Mouse (Mus musculus): ENCODE results near the gene Hs1bp3.

DNA sequence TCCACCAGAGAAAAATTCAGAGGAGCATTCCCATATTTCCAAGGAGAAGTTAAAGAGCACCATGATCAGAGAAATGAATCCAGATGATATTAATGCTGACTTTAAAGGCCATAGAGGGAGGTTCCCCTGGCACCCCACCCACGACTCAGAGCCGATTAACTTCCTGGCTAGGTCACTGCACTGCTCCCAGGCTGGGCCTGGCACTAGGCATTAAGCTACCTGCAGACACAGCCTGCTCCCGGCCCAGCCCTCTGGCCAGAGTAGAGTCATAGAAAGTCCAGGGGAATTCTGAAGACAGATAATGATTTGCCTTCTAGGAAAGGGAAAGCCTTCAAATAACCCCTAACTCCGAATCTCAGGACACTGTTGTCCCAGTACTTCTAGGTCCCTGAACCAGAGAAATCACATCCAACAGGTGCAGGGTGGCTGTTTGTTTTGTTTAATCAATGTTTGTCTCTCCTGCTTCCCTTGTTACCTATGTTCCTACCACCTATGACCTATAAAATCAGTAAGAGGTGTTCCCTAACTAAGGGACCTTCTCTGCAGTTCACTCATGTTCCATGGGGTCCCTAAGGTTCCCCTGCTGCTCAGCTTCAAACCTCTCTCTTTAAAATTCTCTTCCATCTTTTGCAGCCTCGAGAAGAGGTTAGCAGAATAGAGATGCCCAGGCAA, 52.8 kb downstream of the Hs1bp3 start:
- TF ChIP-seq CTCF (conservative IDR thresholded peaks at IDR 0.05; ENCODE audit: low read length), result no peak
- TF ChIP-seq NANOG (IDR thresholded peaks at IDR 0.05; ENCODE audit: borderline replicate concordance, low read length), result no peak
